Mouse (Mus musculus) lung, adult 2 months (tissue): ENCODE data around the gene Unc13a.

Experiments
- CTCF ChIP-seq: fragments of 200-500 bp; IDR thresholded peaks from 2 replicates; pipeline ENCODE4 v1.5.1; 2011; ENCODE audit warnings: mild to moderate bottlenecking, low read length, control low read depth; ENCODE audit not compliant: insufficient read depth
- POLR2A ChIP-seq: fragments of 200-500 bp; IDR thresholded peaks from 2 replicates; pipeline ENCODE4 v1.6.1; 2011; ENCODE audit warnings: low read depth, mild to moderate bottlenecking, control low read depth, low read length, borderline replicate concordance; ENCODE audit errors: extremely low read depth

DNA sequence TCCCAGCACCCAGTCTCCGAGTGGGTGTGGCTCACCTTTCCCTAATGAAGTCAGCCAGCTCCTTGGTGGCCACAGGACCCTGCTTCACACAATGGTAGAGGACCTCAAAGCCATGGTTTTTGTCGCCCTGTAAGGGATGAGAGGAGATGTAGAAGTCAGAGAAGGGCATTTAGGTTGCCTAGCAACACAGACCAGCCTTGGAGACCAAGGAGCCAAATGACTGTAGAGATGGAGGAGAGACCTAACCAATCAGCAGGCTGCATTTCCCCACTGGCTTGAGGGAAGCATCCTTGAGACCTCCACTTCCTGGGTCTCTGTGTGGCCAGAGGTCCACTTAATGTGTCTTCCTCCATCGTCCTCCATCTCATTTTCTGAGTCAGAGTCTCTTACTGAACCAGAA lies 46.7 kb upstream of the Unc13a start:
- TF ChIP-seq CTCF = no peak
- no peak for TF ChIP-seq POLR2A
